Mouse (Mus musculus) liver, embryonic 14.5 days (tissue): ENCODE results near the gene Ext2.

ENCODE experiments used
- CTCF ChIP-seq: IDR thresholded peaks from 2 replicates; pipeline ENCODE4 v1.5.1; 2016; ENCODE audit warnings: antibody characterized with exemption, low read depth, control low read depth
- EP300 ChIP-seq: IDR thresholded peaks from 2 replicates; pipeline ENCODE4 v1.6.1; 2016; ENCODE audit warnings: antibody characterized with exemption, low read depth

GRCm38 (mm10) chr2:93791516-93792499, 30.6 kb downstream of the Ext2 start:
- TF ChIP-seq CTCF (no peak), EP300 (no peak)
